Mouse (Mus musculus) midbrain, embryonic 16.5 days (tissue): ENCODE data around the gene Cfd. TPM values are rescaled to one million over a fixed set of nuclear protein-coding genes. Genes with fewer than 3 reads are reported as not detected.

Experiments used
- ATAC-seq: fragments of 200-750 bp; cut with Nextera tagmentation; 2 replicates; pipeline ENCODE4 v1.8.0; 2017; ENCODE audit warnings: moderate TSS enrichment
- H3K27ac ChIP-seq: fragments of 300-500 bp; sonication (generic); 2 replicates; pipeline ENCODE4 v1.5.1; 2014; ENCODE audit warnings: mild to moderate bottlenecking, low read length, mixed read lengths
- H3K27me3 ChIP-seq: fragments of 300-500 bp; sonication (generic); 2 replicates; pipeline ENCODE4 v1.6.1; 2014; ENCODE audit warnings: low read depth, low read length, mixed read lengths; ENCODE audit not compliant: control insufficient read depth, insufficient read depth
- H3K36me3 ChIP-seq: fragments of 300-500 bp; sonication (generic); 2 replicates; pipeline ENCODE4 v1.6.1; 2014; ENCODE audit warnings: mild to moderate bottlenecking, low read length, moderate library complexity, mixed read lengths; ENCODE audit not compliant: control insufficient read depth, insufficient read depth
- H3K4me1 ChIP-seq: fragments of 300-500 bp; sonication (generic); 2 replicates; pipeline ENCODE4 v1.6.1; 2014; ENCODE audit warnings: mild to moderate bottlenecking, low read length, mixed read lengths; ENCODE audit not compliant: control insufficient read depth, insufficient read depth
- H3K4me2 ChIP-seq: fragments of 300-500 bp; sonication (generic); 2 replicates; pipeline ENCODE4 v1.6.1; 2014; ENCODE audit warnings: mild to moderate bottlenecking, low read length, mixed read lengths
- H3K4me3 ChIP-seq: fragments of 300-500 bp; sonication (generic); 2 replicates; pipeline ENCODE4 v1.5.1; 2014; ENCODE audit warnings: low read depth, mild to moderate bottlenecking, low read length, moderate library complexity, mixed read lengths
- H3K9ac ChIP-seq: fragments of 300-500 bp; sonication (generic); 2 replicates; pipeline ENCODE4 v1.6.1; 2014; ENCODE audit warnings: low read depth, low read length, mixed read lengths
- H3K9me3 ChIP-seq: fragments of 300-500 bp; sonication (generic); replicated peaks from 2 replicates; pipeline ENCODE4 v1.6.1; 2014; ENCODE audit warnings: mild to moderate bottlenecking, low read length, mixed read lengths; ENCODE audit not compliant: control insufficient read depth, poor library complexity, severe bottlenecking
- WGBS: fragments of 180-500 bp; shearing (Covaris S2); extraction: QIAGEN DNeasy Blood & Tissue Kit; methylation state at CpG from one replicate; pipeline ENCODE4 v1.1.7; 2014; 5-methylcytosine and 5-hydroxymethylcytosine counted together
- polyA plus RNA-seq: library from polyadenylated mRNA; unstranded; fragments of >200 nt; fragmentation: Nextera tagmentation; extraction: Ambion mirVana; gene quantifications from 2 replicates; pipeline ENCODE4 v1.2.1, GENCODE M21; 2015

Cfd gene
- polyA plus RNA-seq, 1 experiment from 2014 or later: 0.20 TPM

DNA sequence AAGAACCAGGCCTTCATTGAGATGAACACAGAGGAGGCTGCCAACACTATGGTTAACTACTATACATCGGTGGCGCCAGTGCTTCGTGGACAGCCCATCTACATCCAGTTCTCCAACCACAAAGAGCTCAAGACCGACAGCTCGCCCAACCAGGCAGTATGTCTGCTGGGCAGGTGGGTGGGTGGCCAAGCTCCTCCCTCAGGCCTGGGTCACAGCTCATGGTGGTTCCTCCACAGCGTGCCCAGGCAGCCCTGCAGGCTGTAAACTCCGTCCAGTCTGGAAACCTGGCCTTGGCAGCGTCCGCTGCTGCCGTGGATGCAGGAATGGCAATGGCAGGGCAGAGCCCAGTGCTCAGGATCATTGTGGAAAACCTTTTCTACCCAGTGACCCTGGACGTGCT lies 31.5 kb upstream of the Cfd start:
- peaks cover 37% of the 10 kb centered on the region for H3K36me3 ChIP-seq
- ATAC-seq: no peak
- 79% methylated on average over 11 of the region's 11 CpGs for WGBS
- H3K4me1 ChIP-seq: peaks cover 33% of the 10 kb centered on the region
- H3K9ac ChIP-seq: no peak overlapping the region
- no peak overlapping the region for H3K27ac ChIP-seq
- H3K4me3 ChIP-seq: no peak overlapping the region
- no peaks in the 10 kb centered on the region for H3K27me3 ChIP-seq
- no peaks in the 10 kb centered on the region for H3K9me3 ChIP-seq
- no peak overlapping the region for H3K4me2 ChIP-seq

DNA sequence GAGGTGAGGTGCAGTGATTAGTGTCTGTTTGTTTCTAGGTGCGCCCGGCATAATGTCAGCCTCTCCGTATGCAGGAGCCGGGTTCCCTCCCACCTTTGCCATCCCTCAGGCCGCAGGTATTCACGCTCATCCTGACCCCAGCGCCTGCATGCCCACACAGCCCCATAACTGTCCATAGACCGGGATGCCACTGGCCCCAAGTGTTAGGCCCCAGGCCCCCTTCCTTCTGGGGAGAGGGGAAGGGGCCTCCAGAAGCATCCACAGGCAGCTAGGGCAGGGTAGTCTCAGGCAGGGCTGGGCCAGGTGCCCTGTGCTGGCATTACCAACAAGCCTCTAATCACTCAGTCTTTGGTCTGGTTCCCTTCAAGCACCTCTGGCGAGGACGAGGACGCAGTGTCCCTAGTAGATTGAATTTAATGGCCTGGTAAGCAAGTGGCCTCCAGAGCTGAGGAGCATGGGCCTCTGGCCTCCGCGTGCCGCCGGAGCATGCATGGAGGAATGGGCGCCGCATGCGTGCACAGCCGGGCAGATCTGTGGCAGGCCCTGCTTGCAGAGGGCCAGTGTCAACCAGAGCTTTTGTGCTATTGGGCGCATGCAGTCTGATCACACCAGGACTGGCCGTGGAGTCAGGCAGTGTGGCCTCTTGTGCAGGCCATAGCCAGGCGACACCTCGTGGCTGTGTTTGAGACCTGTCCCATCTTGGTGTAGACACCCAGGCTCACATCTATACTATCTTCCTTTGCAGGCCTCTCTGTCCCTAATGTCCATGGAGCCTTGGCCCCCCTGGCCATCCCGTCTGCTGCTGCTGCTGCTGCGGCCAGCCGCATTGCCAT lies 30.4 kb upstream of the Cfd start:
- ATAC-seq: no peak
- Histone ChIP-seq H3K4me3 (no peak overlapping the region), H3K4me1 (peaks cover 33% of the 10 kb centered on the region), H3K27me3 (no peaks in the 10 kb centered on the region), H3K27ac (no peak overlapping the region), H3K36me3 (peaks cover 38% of the 10 kb centered on the region), H3K4me2 (no peak overlapping the region), H3K9ac (no peak overlapping the region), H3K9me3 (no peaks in the 10 kb centered on the region)
- WGBS: 93% methylated on average over 26 of the region's 26 CpGs

DNA sequence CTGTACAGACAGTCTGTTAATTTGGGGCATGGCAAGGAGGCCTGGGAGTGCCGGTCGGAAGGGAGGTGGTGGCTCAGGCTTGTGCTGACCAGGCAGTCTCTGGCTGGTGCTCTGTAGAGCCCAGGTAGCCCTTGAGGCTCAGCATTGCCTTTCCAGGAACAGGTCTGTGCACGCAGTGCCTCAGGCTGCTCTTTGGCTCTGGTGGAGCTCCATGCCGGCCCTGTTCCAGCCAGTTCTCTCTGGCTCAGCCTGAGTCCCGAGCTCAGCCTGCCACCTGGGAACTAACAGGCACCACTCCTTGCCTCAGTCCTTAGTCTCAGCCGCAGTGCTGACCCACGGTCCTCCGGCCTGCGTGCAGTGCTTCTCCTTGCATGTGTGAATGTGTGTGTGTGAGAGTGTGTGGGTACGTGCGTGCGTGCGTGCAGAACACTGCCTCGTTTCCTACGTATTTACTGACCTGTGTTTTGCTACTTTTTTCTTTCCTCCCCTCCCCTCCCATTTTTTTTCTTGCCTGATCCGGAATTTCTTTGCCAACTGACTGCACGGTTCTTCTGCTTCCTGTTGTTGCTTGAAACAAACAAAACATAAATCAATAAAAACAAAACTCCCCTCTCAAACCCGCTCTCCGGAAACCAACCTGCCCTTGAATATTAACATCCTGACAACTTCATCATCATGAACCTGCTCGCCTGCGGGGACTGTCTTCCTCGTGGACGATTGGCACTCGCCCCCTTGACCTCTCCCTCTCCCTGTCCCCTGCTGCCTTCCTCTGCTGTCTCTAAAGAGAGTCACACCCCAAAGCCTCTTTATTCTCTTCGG lies 29.2 kb upstream of the Cfd start:
- H3K36me3 ChIP-seq: peaks cover 49% of the 10 kb centered on the region
- ATAC-seq: no peak
- WGBS: 78% methylated on average over 25 of the region's 25 CpGs
- H3K4me1 ChIP-seq: peaks cover 23% of the 10 kb centered on the region
- H3K27me3 ChIP-seq: no peaks in the 10 kb centered on the region
- no peak overlapping the region for H3K27ac ChIP-seq
- H3K4me3 ChIP-seq: no peak overlapping the region
- no peak overlapping the region for H3K9ac ChIP-seq
- H3K9me3 ChIP-seq: no peaks in the 10 kb centered on the region
- H3K4me2 ChIP-seq: no peak overlapping the region

DNA sequence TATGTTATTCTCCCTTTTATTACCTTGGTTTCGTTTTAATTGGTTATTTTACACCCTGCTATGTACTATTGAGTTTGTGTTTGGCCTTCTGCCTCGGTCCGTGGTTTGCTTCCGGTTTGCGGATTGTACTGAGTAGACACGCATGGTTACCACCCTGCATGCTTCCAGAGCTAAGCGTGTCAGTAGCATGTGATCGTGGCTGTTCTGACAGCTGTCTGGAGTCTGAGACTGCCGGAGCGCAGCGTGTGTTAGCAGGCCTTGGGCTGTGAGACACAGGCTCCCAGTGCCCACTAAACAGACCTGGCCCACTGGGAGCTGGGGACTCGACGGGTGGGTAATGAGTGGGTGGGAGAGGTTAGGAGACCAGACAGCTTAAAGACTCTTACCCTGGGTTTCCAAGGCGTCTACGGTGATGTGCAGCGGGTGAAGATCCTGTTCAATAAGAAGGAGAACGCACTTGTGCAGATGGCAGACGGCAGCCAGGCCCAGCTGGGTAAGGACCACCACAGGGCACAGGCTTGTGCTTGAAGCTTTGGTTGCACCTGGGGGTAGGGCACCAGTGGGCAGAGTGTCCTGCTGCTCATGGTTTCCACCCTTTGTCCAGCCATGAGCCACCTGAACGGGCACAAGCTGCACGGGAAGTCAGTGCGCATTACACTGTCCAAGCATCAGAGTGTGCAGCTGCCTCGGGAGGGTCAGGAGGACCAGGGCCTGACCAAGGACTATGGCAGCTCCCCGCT lies 28.4 kb upstream of the Cfd start:
- H3K4me2 ChIP-seq: no peak overlapping the region
- WGBS: 79% methylated on average over 23 of the region's 23 CpGs

DNA sequence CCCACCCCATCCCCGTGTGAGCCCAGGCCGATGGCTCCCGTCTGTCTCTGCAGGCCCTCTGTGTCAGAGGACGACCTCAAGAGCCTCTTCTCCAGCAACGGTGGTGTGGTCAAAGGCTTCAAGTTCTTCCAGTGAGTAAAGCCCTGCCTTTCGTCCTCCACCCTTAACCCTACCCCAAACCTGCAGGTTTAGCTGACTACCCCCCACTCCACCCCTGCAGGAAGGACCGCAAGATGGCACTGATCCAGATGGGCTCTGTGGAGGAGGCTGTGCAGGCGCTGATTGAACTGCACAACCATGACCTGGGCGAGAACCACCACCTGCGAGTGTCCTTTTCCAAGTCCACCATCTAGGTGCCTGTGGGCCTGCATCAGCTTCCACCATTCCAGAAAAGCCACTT lies 27.7 kb upstream of the Cfd start:
- ATAC-seq: no peak
- Histone ChIP-seq H3K9ac (no peak overlapping the region), H3K4me3 (no peak overlapping the region), H3K9me3 (no peaks in the 10 kb centered on the region), H3K4me1 (peaks cover 11% of the 10 kb centered on the region), H3K36me3 (peaks cover 59% of the 10 kb centered on the region), H3K27me3 (no peaks in the 10 kb centered on the region), H3K27ac (no peak overlapping the region), H3K4me2 (no peak overlapping the region)
- WGBS: 75% methylated on average over 10 of the region's 10 CpGs

More for the DNA sequence above, 28.4 kb upstream of the Cfd start:
- ATAC-seq: no peak
- Histone ChIP-seq H3K36me3 (peaks cover 57% of the 10 kb centered on the region), H3K4me3 (no peak overlapping the region), H3K27me3 (no peaks in the 10 kb centered on the region), H3K27ac (no peak overlapping the region), H3K9ac (no peak overlapping the region), H3K9me3 (no peaks in the 10 kb centered on the region), H3K4me1 (peaks cover 15% of the 10 kb centered on the region)

DNA sequence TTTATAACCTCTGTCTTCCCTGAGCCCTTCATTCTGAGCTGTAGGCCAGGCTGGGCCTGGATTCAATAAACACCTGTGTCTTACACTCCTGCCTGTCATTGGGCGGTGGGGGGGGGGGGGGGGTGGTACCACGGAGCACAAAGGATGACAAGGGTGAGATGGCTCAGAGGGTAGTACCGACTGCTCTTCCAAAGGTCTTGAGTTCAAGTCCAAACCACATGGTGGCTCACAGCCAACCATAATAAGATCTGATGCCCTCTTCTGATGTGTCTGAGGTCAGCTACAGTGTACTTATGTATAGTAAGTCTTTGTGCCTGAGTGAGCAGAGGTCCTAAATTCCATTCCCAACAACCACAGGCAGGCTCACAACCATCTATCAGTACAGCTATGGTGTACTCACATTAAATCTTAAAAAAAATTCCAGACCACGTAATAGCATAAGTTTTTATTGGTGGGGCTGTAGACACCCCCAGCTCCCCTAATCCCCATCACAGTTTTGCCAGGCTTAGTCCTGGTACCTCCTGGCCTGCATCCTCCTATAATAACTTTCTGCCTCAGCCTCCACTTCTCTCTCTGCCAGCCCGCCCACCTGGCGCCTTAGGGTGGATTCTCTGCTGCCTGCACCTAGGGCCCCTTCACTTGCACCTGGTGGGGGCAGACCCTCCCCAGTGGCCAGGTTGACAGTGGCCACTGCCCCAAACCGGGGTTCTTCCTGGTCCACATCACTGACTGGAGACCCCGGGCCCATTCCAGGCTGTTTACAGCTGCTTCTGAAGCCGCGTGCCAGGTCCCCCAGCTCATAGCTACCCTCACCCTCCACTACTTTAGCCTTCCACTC lies 26.1 kb upstream of the Cfd start:
- Histone ChIP-seq H3K4me2 (no peak overlapping the region), H3K9me3 (no peaks in the 10 kb centered on the region), H3K4me1 (peaks cover 11% of the 10 kb centered on the region), H3K27me3 (no peaks in the 10 kb centered on the region), H3K36me3 (peaks cover 54% of the 10 kb centered on the region), H3K27ac (peak overlapping the region; percentile 2; the same call in 1 of the 2 replicates), H3K4me3 (no peak overlapping the region), H3K9ac (no peak overlapping the region)
- 0 out of 2 replicates have a peak, but pooled peaks have one; percentile 4 for ATAC-seq
- WGBS: 62% methylated on average over 9 of the region's 10 CpGs

DNA sequence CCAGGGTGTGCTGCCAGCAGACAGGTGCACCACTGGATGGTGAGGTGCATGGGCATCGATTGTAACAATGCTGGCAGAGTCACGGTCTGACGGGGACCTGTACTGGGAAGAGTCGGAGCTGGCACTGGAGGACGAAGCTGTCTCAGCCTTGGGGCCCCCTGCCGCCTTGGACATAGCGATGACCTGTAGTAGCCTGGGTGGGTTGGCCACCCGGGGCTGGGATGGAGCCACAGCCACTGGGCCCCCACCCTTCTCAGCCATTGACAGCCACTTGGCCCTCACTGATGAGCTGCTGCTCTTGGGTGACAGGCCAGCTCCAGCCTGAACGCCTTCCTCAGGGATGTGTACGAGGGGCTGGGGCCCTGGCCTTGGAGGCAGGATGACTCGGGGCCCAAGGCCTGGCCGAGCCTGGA lies 25.5 kb upstream of the Cfd start:
- Histone ChIP-seq H3K27ac (no peak overlapping the region; the same call in 1 of the 2 replicates), H3K9me3 (no peaks in the 10 kb centered on the region), H3K27me3 (no peaks in the 10 kb centered on the region), H3K4me3 (no peak overlapping the region), H3K36me3 (peaks cover 48% of the 10 kb centered on the region), H3K4me2 (no peak overlapping the region), H3K4me1 (peaks cover 14% of the 10 kb centered on the region), H3K9ac (no peak overlapping the region)
- ATAC-seq: peak; percentile 18; the same call in 1 of the 2 replicates
- 65% methylated on average over 12 of the region's 12 CpGs for WGBS

DNA sequence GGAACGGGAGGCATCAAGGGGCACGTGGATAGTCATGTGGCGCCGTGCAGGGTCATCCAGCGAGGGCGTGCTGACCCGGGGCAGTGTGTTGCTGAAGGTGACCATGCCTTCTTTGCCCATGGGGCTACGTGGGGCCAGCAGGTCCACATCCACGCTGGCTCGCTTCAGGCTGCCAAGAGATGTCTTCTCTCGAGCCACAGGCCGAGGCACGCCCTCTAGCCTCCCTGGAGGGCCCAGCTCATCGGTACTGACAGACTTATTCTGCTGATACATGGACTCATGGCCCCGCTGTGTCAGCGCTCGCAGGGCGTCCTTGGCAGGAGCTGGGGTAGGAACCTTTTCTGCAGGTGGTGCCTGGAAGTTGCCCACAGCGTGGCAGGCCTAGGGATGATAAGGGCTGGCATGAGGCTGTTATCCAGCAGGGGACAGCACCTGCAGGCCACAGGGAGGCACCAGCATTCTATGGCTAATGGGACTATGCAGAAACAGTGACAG lies 24.8 kb upstream of the Cfd start:
- Histone ChIP-seq H3K4me2 (no peak overlapping the region), H3K27ac (0 out of 2 replicates have a peak overlapping the region, but pooled peaks have one; percentile 3), H3K4me3 (no peak overlapping the region), H3K9me3 (no peaks in the 10 kb centered on the region), H3K36me3 (peaks cover 43% of the 10 kb centered on the region), H3K4me1 (peaks cover 14% of the 10 kb centered on the region), H3K27me3 (no peaks in the 10 kb centered on the region), H3K9ac (no peak overlapping the region)
- ATAC-seq: peak; percentile 1; the same call in 1 of the 2 replicates
- 73% methylated on average over 19 of the region's 19 CpGs for WGBS
